Mouse (Mus musculus): Measurements from ENCODE around the gene Lrrc28. TPM values are rescaled to one million over a fixed set of nuclear protein-coding genes. Genes with fewer than 3 reads are reported as not detected.

The Lrrc28 gene
- polyA plus RNA-seq, 1 experiment from 2014 or later = 30.6 TPM

DNA sequence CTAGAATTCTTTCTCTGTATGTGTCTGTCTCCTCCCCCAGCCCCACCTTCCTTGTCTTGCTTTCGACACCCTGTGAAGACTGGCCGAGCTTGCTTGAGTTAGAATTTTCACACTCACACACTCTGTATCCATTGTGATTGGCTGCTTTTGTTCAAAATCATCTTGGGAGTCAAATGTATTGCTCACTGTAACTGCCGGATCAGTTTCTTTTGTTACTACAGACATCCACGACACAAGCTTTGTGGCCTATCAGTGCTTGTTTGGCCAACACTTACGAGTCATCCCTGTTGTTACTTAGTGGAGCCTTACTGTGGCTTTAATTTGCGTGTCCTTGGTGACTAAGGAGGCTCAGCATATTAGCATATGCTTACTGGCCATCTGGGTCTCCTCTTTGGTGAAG lies 56.3 kb downstream of the Lrrc28 start:
- Histone ChIP-seq H3K9ac (no peak overlapping the region), H3K36me3 (no peaks in the 10 kb centered on the region), H3K4me1 (replicated peaks) (0 out of 2 replicates have a peak, but pooled peaks cover 5% of the 10 kb centered on the region), H3K4me3 (no peak overlapping the region), H3K4me2 (no peak overlapping the region), H3K9me3 (no peaks in the 10 kb centered on the region), H3K27ac (replicated peaks) (no peak overlapping the region), H3K27me3 (no peaks in the 10 kb centered on the region)
- ATAC-seq (ENCODE audit: low read depth) = no peak
- WGBS = 28% methylated on average over 6 of the region's 6 CpGs

DNA sequence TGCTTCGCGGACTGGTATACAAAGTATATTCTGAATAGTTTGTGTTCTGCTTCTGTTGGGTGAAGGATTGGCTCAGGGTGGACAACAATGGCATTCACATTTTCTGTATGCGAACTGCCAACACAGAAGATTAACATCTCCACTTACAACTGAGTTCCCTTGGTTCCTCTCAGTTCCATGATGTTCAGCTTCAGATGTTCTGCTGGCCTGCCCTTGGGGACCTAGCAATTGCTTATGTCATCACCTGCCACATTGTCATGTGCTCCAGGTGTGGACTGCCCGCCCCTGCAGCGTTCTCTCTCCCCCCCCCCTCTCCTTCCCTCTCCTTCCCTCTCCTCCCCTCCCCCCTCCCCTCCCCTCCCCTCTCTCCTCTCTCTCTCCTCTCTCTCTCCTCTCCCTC lies 58.6 kb downstream of the Lrrc28 start:
- Histone ChIP-seq H3K4me2 (no peak overlapping the region), H3K4me3 (no peak overlapping the region), H3K27ac (replicated peaks) (no peak overlapping the region), H3K4me1 (replicated peaks) (0 out of 2 replicates have a peak, but pooled peaks cover 5% of the 10 kb centered on the region), H3K9me3 (no peaks in the 10 kb centered on the region), H3K9ac (no peak overlapping the region), H3K27me3 (no peaks in the 10 kb centered on the region), H3K36me3 (no peaks in the 10 kb centered on the region)
- ATAC-seq (ENCODE audit: low read depth) = no peak
- WGBS = 72% methylated on average over 5 of the region's 5 CpGs

DNA sequence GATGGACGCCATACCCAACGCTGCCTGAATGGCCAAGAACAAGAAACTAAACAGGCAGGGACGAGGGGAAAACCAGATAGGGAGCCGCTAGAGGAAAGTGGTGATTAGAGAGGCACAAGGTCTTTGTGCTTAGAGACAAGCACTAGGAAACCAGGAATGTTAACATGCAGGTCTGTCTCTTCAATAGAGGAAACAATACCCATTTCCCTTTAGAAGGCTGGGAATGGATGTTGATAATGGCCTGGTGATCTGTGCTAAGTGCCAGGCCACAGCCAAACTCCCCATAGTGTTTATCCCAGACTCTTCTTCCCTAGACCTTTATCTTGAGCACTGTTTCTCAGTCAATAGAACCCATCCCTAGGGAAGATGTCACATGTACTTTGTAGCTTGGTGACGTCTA lies 61.2 kb downstream of the Lrrc28 start:
- Histone ChIP-seq H3K9ac (no peak overlapping the region), H3K4me3 (no peak overlapping the region), H3K27me3 (no peaks in the 10 kb centered on the region), H3K4me1 (replicated peaks) (0 out of 2 replicates have a peak, but pooled peaks cover 4% of the 10 kb centered on the region), H3K9me3 (no peaks in the 10 kb centered on the region), H3K36me3 (no peaks in the 10 kb centered on the region), H3K27ac (replicated peaks) (no peak overlapping the region), H3K4me2 (no peak overlapping the region)
- WGBS = 74% methylated on average over 5 of the region's 5 CpGs
- no peak for ATAC-seq (ENCODE audit: low read depth)

DNA sequence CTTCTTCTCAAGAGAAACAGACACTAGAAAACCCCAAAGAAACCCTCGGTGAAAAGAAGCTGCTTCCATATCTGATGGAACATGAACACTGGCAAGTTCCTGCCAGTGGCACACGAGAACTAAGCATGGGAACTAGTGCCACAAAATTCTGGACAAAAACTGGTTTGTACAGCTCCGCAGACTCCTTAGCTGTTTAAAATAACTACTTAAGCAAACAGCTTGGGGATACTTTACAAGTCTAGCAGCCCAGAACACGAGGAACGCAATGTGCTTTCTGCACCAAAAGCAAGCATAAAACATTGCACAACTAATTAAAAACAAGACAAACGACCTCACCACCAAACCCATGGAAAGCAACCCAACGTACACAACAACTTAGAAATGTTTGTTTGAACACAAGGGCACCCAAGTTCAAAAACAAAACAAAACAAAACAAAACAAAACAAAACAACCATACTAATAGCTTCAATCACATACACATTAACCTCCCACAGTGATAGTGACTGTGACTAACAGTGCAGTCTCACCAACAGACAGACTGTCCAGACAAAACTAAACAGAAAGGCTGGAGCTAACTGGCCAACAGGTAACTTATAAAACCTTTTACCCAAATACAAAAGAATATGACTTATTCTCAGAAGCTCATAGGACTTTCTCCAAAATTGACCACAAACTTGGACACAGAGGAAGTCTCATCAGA lies 66.1 kb downstream of the Lrrc28 start:
- Histone ChIP-seq H3K4me2 (no peak overlapping the region), H3K9ac (no peak overlapping the region), H3K4me3 (no peak overlapping the region), H3K36me3 (no peaks in the 10 kb centered on the region), H3K4me1 (replicated peaks) (no peaks in the 10 kb centered on the region), H3K27me3 (no peaks in the 10 kb centered on the region), H3K9me3 (no peaks in the 10 kb centered on the region), H3K27ac (replicated peaks) (no peak overlapping the region)
- WGBS = 65% methylated on average over 7 of the region's 7 CpGs
- ATAC-seq (ENCODE audit: low read depth) = no peak

DNA sequence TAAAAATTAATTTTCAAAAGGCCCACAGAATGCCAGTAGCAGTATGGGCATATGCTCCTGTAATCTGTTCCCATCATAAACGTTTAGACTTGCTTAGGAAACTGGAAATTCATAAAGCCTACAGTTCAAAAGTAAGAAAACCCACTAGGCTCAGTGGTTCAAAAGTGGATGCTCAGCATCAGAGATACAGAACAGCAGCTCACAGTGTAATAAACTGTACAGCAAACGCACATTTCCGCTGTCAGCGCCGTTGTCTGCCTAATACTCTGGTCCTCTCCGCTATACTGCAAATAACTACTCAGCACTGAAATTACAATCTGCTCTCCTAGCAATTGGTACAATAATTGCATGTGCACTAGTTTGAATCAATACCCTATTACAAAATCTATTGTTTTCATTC lies 67.0 kb downstream of the Lrrc28 start:
- Histone ChIP-seq H3K4me3 (no peak overlapping the region), H3K4me2 (no peak overlapping the region), H3K36me3 (no peaks in the 10 kb centered on the region), H3K27ac (replicated peaks) (no peak overlapping the region), H3K4me1 (replicated peaks) (no peaks in the 10 kb centered on the region), H3K27me3 (no peaks in the 10 kb centered on the region), H3K9me3 (no peaks in the 10 kb centered on the region), H3K9ac (no peak overlapping the region)
- no peak for ATAC-seq (ENCODE audit: low read depth)
- 81% methylated on average over 6 of the region's 6 CpGs for WGBS

DNA sequence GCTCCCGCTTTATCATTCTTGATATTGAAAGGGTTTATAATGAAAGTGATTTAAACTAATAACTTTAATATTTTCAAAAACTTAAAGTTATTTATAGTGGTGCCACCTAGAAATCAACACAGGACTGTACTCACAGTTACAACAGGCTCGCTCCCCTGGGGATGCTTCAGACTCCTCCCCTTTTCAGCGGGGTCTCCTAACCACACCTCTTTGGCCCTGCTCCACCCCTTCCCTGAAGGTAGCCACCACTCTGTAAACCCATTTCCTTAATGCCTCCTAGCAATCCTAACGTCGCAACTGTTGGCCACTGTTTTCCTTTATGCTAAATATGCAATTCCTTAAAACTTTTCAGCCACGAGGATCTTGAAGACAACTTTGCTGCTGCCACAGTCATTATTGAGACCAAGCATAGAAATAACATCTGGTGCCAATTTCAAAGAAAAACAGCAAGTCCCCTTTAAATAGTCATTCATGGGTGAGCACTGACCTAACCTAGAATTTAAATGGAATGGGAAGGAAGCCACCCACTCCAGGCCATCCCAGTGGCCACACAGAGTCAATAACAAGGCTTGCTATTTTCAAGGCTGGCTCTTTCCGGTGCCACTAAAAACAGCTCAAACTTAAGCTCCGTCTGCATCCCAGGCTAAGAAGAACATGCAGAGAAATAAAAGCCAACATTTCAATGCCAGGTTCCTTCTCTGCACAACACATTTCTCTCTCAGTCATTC lies 78.4 kb downstream of the Lrrc28 start:
- H3K27ac ChIP-seq (replicated peaks) = no peak overlapping the region
- H3K4me3 ChIP-seq = no peak overlapping the region
- H3K36me3 ChIP-seq = no peaks in the 10 kb centered on the region
- H3K4me2 ChIP-seq = no peak overlapping the region
- no peaks in the 10 kb centered on the region for H3K27me3 ChIP-seq
- H3K4me1 ChIP-seq (replicated peaks) = peaks cover 10% of the 10 kb centered on the region; the same call in 1 of the 2 replicates
- 65% methylated on average over 8 of the region's 8 CpGs for WGBS
- H3K9me3 ChIP-seq = no peaks in the 10 kb centered on the region
- H3K9ac ChIP-seq = no peak overlapping the region
- ATAC-seq (ENCODE audit: low read depth) = no peak

DNA sequence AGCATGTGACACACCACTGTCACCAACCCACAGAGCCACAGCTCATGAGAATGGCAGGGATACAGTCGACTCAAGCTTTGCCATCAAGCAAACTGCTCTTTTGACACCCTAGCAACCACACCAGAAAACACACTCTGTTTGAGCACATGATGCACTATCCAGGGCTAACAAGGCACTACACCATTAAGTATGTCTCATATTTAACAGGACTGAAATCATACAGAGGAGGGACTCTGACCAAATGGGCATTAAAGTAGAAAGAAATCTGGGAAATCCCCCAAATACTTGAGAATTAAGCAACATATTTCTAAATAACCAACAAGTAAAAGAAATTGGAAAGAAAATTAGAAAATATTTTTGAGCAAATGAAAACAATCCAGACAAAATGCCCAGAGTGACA lies 79.9 kb downstream of the Lrrc28 start:
- 61% methylated on average over 1 of the region's 1 CpGs for WGBS
- Histone ChIP-seq H3K9me3 (no peaks in the 10 kb centered on the region), H3K27ac (replicated peaks) (no peak overlapping the region), H3K27me3 (no peaks in the 10 kb centered on the region), H3K4me1 (replicated peaks) (peaks cover 10% of the 10 kb centered on the region; the same call in 1 of the 2 replicates), H3K4me3 (no peak overlapping the region), H3K36me3 (no peaks in the 10 kb centered on the region), H3K4me2 (no peak overlapping the region), H3K9ac (no peak overlapping the region)
- ATAC-seq (ENCODE audit: low read depth) = no peak

DNA sequence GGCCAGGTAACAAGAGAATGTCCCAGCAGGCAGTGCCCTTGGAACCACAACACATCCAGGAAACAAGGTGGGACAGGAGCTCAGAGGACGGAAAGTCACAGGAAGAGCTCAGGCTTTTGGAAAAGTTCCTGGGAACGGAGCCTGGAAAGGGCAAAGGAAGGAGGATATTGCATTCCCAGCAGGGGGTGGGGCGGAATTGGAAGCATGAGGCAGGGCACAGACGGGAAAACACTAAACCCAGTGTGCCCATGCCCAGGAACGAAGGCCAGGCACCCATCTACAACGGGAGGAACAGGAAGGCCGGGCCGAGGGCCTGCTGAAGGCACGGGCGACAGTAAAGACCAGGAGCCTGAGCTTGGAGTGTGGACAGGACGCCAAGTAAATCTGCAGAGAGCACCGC lies 82.9 kb downstream of the Lrrc28 start:
- H3K27me3 ChIP-seq = no peaks in the 10 kb centered on the region
- no peak for ATAC-seq (ENCODE audit: low read depth)
- no peak overlapping the region for H3K4me2 ChIP-seq
- peaks cover 10% of the 10 kb centered on the region; the same call in 1 of the 2 replicates for H3K4me1 ChIP-seq (replicated peaks)
- H3K4me3 ChIP-seq = no peak overlapping the region
- no peak overlapping the region for H3K27ac ChIP-seq (replicated peaks)
- WGBS = 58% methylated on average over 12 of the region's 12 CpGs
- H3K9ac ChIP-seq = no peak overlapping the region
- no peaks in the 10 kb centered on the region for H3K9me3 ChIP-seq
- H3K36me3 ChIP-seq = no peaks in the 10 kb centered on the region

DNA sequence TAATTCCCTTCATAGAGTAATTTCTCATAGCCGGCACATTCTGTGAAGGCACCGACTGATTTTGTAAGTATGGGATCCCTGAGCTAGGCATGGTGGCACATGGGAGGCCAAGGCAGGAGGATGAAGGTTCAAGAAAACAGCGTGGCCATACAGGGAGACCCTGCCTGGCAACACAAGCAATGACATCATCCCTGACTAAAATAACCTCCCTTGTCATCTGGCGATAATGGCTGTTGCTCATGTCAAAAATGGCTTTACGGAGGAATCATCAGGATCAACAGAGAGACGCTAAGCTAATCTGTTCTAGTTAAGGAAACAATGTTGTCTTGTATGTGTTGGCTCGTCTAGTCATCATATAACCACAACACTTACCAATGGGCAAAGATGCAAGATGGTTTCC lies 85.6 kb downstream of the Lrrc28 start:
- Histone ChIP-seq H3K4me1 (replicated peaks) (peaks cover 4% of the 10 kb centered on the region; the same call in 1 of the 2 replicates), H3K36me3 (no peaks in the 10 kb centered on the region), H3K9me3 (no peaks in the 10 kb centered on the region), H3K4me3 (no peak overlapping the region), H3K27me3 (no peaks in the 10 kb centered on the region), H3K9ac (no peak overlapping the region), H3K27ac (replicated peaks) (no peak overlapping the region), H3K4me2 (no peak overlapping the region)
- 92% methylated on average over 7 of the region's 7 CpGs for WGBS
- ATAC-seq (ENCODE audit: low read depth) = no peak

DNA sequence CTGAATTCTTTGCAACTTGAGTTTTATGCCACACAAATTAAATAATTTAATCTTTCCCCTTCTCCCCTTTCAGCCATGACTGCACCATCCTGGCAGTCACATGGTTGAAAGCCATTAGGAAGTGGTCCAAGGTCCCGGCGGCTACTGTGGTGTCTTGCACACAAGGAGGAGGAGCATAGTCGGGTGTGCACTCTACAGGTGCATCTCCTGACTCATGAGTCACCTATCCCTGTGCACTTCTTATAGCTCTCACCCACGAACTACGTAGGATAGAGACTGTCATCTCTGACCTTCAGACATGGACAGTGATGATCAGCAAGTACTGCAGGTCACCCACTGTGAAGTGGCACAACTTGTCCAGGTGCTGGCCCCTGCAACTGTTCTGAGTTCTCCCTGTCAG lies 86.8 kb downstream of the Lrrc28 start:
- no peak overlapping the region for H3K9ac ChIP-seq
- H3K9me3 ChIP-seq = no peaks in the 10 kb centered on the region
- no peaks in the 10 kb centered on the region for H3K27me3 ChIP-seq
- no peak overlapping the region for H3K4me2 ChIP-seq
- no peak overlapping the region for H3K27ac ChIP-seq (replicated peaks)
- 82% methylated on average over 5 of the region's 5 CpGs for WGBS
- no peak for ATAC-seq (ENCODE audit: low read depth)
- no peak overlapping the region for H3K4me3 ChIP-seq
- H3K4me1 ChIP-seq (replicated peaks) = peaks cover 4% of the 10 kb centered on the region; the same call in 1 of the 2 replicates
- no peaks in the 10 kb centered on the region for H3K36me3 ChIP-seq

DNA sequence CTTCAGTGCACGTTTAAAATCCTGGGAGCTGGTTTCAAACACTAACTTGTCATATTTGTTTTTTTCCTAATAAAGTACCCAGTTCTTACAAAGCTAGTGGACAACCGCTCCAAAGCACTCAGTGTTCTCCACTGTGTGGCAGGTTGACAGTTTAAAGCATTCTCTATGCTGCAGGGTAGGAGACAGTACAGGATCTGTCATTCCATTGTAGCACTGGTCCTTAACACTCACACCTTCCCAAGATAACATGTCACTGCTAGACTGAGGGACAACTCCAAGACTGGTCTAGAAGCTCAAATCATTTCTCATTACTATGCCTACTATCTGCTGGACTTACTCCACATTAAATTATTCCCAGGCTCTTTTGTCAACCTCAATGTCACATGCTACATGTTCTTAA lies 90.2 kb downstream of the Lrrc28 start:
- Histone ChIP-seq H3K27ac (replicated peaks) (no peak overlapping the region), H3K27me3 (no peaks in the 10 kb centered on the region), H3K4me3 (no peak overlapping the region), H3K36me3 (no peaks in the 10 kb centered on the region), H3K4me1 (replicated peaks) (no peaks in the 10 kb centered on the region), H3K4me2 (no peak overlapping the region), H3K9ac (no peak overlapping the region), H3K9me3 (no peaks in the 10 kb centered on the region)
- 91% methylated on average over 2 of the region's 2 CpGs for WGBS
- no peak for ATAC-seq (ENCODE audit: low read depth)

DNA sequence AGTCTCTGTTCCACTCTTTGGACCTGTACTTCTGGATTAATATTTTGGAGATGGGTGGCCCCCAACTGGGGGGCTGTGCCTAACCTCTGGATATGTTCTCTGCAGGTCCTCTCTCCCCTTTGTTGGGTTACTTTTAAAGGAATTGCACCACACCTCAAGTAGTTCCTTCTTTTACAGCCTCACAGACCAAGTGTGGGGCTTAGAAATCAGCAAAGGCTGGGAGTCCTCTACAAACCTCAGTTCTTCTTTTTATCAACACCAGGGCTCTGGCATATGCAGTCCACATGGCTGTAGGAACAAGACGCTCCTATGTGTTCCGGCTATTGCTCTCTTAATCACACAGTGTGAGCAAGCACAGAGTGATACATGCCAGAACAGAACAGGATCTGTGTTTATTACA lies 93.8 kb downstream of the Lrrc28 start:
- Histone ChIP-seq H3K27me3 (no peaks in the 10 kb centered on the region), H3K27ac (replicated peaks) (no peak overlapping the region), H3K4me3 (no peak overlapping the region), H3K9ac (no peak overlapping the region), H3K4me1 (replicated peaks) (peaks cover 10% of the 10 kb centered on the region), H3K4me2 (no peak overlapping the region), H3K36me3 (no peaks in the 10 kb centered on the region), H3K9me3 (no peaks in the 10 kb centered on the region)
- WGBS = 89% methylated on average over 2 of the region's 2 CpGs
- no peak for ATAC-seq (ENCODE audit: low read depth)

Data from neural tube, embryonic 13.5 days (tissue).